Mouse (Mus musculus) adrenal gland, postnatal 36 days (tissue): ENCODE results near the gene Klrb1a. TPM values are rescaled to one million over a fixed set of nuclear protein-coding genes. Genes with fewer than 3 reads are reported as not detected.
"Not testable (repeated sequence)": the region's sequence is repeated elsewhere in the genome, so short reads cannot be mapped to it uniquely, and the experiment has no call there.

Source experiments
- DNase-seq, 2 experiments: peaks; one replicate each; pipeline ENCODE4 v3.0.0; 2021; ENCODE audit warnings: mixed read lengths in 1 of 2
- long read RNA-seq, 2 experiments: library from polyadenylated mRNA; stranded (forward); transcript quantifications; one replicate each; pipeline ENCODE4 v2.0.0; 2021; ENCODE audit warnings: borderline sequencing depth in 2 of 2
- total RNA-seq, 2 experiments: library from RNA; stranded (reverse); gene quantifications; 2 replicates each; pipeline ENCODE4 v1.2.3; 2021

Klrb1a gene
- total RNA-seq = not detected
- long read RNA-seq, experiment 1 = 0 reads
- long read RNA-seq, experiment 2 = 0 reads

- not testable (repeated sequence) for DNase-seq
Observed at GRCm38 (mm10) chr6:128623433-128623832, at the start of gene Klrb1a. Gene Klrb1a (minus strand): TSS chr6:128623533.

DNA sequence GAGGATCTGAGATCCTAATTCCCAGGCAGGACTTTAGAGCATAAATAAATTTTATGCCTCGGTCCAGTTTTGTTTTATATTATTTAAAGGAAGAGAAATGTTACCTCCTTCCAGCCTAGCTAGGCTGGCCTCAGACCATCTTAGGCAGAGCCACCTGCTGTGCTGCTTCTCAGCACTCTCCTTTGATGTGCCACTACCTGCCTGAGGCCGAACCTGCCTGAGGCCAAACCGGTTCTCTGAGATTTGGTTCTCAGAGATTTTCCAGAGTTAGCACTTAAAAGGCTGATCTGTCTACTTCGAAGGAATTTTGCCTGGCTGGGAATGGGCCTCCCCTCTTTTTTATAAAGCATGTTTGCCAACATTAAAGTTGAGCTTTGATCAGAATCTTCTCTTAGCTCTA lies 46.6 kb upstream of the Klrb1a start:
- no peak for DNase-seq

GRCm38 (mm10) chr6:128662206-128662605 lies 38.9 kb upstream of the Klrb1a start, which contains the start of gene Clec2h:
Gene Clec2h (plus strand): TSS chr6:128662385.
- DNase-seq = peak; percentile 10 to 19

- DNase-seq = no peak
Observed at GRCm38 (mm10) chr6:128661249-128661648, 37.9 kb upstream of the Klrb1a start.

- no peak for DNase-seq
Observed at GRCm38 (mm10) chr6:128652938-128653337, 29.6 kb upstream of the Klrb1a start.

- not testable (repeated sequence) for DNase-seq
Observed at GRCm38 (mm10) chr6:128650827-128651226, 27.5 kb upstream of the Klrb1a start.

- DNase-seq = peak in 1 of 2 experiments; percentile 3
Observed at GRCm38 (mm10) chr6:128650187-128650586, 26.9 kb upstream of the Klrb1a start.

DNA sequence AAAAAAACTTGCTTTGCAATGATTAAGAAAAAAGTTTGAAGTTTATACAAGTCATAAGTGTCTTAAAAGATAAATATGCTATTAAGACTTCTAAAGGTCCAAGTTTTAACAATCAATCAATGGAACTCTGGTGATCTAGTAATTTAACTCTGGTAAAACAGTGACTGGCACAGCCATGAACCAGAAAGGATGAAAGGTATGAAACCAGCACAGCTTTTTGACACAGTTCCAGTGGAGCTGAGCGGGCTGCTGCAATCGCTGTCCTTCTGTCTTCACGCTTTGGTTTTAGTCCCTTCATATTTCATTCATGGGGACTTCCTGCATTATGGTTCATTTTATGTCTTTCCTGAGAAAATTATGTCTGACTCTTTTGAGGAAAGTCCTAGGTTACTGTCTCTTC lies 26.3 kb upstream of the Klrb1a start:
- DNase-seq = peak in 1 of 2 experiments; percentile 9

- not testable (repeated sequence) for DNase-seq
Observed at GRCm38 (mm10) chr6:128645708-128646107, 22.4 kb upstream of the Klrb1a start.

DNA sequence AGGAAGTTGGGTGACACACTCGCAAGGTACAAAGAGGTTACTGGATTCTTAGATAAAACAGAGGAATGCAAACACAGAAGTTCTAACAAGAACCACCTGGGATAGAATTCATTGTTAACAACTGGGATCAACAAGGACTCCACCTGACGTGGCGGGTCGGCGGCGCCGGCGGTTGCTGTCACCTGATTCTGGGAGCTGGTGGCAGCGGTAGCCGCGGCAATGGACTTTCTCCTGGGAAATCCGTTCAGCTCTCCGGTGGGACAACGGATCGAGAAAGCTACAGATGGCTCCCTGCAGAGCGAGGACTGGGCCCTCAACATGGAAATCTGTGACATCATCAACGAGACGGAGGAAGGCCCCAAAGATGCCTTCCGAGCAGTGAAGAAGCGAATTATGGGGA lies 21.4 kb upstream of the Klrb1a start:
- DNase-seq = not testable (repeated sequence)

DNA sequence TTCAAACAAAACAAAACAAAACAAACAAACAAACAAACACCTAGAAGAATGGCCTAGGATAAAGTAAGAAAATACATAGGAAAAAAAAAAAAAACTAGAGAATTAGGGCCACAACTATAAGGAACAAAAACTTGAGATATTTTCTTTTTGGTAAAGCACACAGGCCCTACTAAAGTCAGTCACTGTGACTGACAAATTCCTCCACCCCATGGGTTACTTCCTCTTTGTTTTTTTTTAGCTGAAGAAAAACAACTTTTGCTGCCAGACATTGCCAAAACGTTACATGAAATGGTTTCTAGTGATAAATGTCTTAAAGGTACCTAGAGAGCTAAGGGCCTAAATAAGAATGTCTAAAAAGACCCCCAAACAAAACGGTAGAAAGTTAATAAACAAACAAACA lies 20.7 kb upstream of the Klrb1a start:
- DNase-seq = no peak

DNA sequence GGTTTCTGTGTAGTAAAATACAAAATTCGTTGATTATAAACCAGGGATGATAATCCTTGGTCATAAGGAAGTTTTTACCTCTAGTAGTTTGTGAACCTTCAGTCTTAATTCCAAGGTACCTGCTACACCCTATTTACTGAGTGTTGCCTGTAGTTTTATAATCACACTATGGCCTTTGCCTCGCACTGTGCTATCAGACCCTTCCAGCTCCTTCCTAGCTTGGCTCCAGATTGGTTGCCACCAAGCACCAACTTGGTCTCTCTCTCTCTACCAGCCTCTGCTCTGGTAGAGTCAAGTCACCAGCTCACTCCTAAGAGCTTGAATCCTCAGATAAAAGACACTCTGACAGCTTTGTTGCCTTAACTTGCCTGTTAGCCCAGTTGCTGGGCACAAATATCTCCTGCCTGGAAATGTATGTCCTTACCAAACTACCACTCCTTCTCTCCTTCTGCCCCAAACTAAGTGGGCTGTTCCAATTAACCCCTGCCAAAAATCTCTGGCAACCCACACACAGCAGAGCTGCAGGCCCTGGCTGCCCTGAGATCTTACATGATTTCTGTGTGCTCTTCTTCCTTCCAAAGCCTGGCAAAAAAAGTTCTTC lies 17.9 kb upstream of the Klrb1a start:
- no peak for DNase-seq

- no peak for DNase-seq
Observed at GRCm38 (mm10) chr6:128640673-128641072, 17.3 kb upstream of the Klrb1a start.

- not testable (repeated sequence) for DNase-seq
Observed at GRCm38 (mm10) chr6:128630912-128631905, 7.9 kb upstream of the Klrb1a start.

DNA sequence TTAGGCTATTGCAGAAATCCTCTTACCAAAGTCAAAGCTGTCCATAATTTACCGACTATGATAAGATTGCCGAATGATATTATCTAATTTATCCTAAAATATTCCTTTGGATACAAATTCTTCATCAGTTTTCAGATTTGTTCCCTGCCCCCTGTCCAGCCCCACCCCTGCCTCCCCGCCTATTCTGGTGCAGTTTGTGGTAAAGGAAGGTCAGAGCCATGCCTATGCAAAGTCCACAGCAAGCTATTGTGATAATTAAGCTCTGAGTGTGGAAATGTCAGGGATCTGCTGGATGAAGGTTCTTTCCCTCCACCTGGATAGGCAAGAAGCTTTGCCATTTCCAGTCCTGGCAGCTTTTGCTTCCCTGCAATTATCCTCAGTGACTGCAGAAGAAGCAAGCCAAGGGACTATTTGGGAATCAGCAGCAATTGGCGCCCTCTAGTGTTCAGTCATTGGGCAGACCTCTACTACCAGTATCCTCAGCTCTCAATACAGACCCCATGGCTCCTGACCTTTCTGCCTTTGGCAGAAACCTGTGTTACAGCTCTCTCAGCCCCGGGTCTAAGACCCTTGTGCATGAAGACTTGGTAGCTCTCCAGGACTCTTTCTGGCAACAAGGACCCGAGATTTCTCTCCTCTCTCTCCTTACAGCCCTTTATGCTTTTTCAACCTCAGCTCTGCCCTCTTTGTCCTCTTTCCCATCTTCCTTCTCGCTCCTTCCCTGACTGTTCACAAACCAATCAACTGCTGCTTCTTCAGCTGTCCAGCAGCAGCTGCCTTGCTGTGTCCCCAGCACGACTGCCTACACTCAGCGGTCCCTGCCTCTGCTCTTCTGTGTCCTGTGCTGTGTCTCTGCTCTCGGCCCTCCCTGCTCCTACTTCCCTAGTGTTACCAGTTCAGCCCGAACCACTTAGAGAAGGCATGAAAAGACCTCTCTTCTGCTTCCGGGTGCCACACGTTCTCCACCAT lies 6.7 kb upstream of the Klrb1a start:
- peak; percentile 27 to 41 for DNase-seq

DNA sequence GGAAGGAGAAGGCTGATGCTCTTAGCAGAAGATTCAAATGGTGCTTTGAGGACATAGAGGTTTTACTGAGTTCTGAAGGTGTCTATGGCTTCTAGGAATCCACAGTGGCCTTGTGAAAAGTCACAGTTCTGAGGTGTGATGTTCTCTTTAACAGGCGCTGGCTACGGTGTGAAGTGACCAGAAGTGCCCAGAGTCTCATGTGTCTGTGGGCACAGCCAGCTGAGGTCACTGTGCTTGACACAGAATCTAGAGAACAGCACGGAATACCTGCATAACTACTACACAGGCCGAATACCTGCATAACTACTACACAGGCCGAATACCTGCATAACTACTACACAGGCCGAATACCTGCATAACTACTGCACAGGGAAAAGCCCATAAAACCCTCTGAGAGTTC lies 1.9 kb upstream of the Klrb1a start:
- DNase-seq = not testable (repeated sequence)

DNA sequence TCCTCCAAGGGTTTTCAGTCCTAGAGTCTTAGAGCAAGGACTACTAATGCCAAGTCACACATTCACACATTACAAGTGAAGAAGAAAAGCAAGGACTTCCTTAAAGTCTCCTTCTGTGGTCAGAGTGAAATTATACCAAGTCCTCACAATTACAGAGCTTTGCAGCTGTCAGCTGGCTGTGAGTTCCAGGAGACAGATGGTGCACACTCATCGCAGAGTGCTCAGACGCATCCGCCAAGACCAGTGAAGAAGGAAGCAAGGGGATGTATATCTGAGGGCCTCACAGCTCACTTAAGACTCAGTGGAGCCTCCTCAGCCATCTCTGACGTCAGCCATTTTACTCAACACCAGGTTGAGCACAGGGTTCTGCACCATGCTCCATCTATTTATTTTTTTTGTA lies 1.1 kb upstream of the Klrb1a start:
- DNase-seq = no peak

- peak in 1 of 2 experiments; percentile 5 for DNase-seq
Observed at GRCm38 (mm10) chr6:128622733-128623132, 600 bp downstream of the Klrb1a start.

- DNase-seq = no peak
Observed at GRCm38 (mm10) chr6:128606350-128606749, 17.0 kb downstream of the Klrb1a start.

DNA sequence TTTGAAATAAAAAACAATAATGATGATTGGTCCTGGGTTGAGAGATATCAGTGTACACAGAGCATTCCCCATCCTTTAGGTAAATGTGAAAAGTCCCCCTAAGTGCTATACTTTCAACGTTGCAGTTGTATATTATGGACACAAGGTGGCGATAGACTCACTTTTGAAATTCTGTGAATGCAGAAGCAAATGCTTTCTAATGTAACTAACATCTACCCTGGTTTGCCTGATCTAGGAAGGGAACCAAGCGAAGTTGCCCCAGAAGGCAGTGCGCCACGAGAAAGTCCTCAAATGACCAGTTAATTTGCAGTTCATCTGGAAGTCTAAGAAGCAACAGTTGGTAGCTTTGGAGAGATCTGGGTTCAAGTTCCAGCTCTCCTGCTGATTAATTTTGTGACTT lies 18.8 kb downstream of the Klrb1a start:
- peak in 1 of 2 experiments; percentile 11 for DNase-seq

GRCm38 (mm10) chr6:128602463-128603201 lies 20.7 kb downstream of the Klrb1a start:
- DNase-seq = no peak
